Mouse (Mus musculus): ENCODE results near the gene Arfip1. TPM values are rescaled to one million over a fixed set of nuclear protein-coding genes. Genes with fewer than 3 reads are reported as not detected.

The Arfip1 gene
- total and polyA plus RNA-seq, 2 experiments from 2014 or later = 10.9 to 42.1 TPM

DNA sequence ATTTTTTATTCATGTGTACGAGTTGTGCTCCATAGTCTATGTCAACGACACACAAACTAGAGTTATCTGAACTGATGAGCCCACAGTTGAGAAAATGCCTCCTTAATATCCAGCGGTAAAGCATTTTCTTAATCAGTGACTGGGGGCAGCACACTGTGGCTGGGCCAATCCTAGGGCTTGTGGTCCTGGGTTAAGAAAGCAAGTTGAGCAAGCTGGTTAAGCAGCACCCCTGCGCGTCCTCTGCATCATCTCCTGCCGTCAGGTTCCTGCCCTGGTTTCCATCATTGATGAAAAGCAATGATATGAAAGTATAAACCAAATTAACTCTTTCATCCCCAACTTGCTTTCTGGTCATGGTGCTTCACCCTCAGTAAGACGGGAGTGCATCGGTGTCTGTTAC, 89.8 kb downstream of the Arfip1 start:
- DNase-seq (ENCODE audit: low spot score) (no peak), ATAC-seq (ENCODE audit: insufficient read depth, low read depth) (no peak)
- Histone ChIP-seq H3K4me3 (ENCODE audit: low read depth, low read length) (no peak overlapping the region), H3K27ac (ENCODE audit: low read depth) (no peak overlapping the region), H3K36me3 (replicated peaks; ENCODE audit: control insufficient read depth, insufficient read depth, low read length) (peaks cover 22% of the 10 kb centered on the region), H3K4me1 (ENCODE audit: control insufficient read depth, insufficient read depth) (0 out of 2 replicates have a peak, but pooled peaks cover 6% of the 10 kb centered on the region), H3K4me2 (ENCODE audit: low read depth, low read length) (no peak overlapping the region), H3K9ac (replicated peaks; ENCODE audit: low read depth, low read length) (no peak overlapping the region), H3K27me3 (ENCODE audit: control insufficient read depth, insufficient read depth, low read length) (no peaks in the 10 kb centered on the region), H3K9me3 (replicated peaks; ENCODE audit: control insufficient read depth, low read length) (no peaks in the 10 kb centered on the region)
- WGBS = 89% methylated on average over 8 of the region's 8 CpGs
- no peak for TF ChIP-seq CTCF (IDR thresholded peaks at IDR 0.05; ENCODE audit: low read depth)
- TF ChIP-seq EP300 (IDR thresholded peaks at IDR 0.05; ENCODE audit: low read depth) = no peak

DNA sequence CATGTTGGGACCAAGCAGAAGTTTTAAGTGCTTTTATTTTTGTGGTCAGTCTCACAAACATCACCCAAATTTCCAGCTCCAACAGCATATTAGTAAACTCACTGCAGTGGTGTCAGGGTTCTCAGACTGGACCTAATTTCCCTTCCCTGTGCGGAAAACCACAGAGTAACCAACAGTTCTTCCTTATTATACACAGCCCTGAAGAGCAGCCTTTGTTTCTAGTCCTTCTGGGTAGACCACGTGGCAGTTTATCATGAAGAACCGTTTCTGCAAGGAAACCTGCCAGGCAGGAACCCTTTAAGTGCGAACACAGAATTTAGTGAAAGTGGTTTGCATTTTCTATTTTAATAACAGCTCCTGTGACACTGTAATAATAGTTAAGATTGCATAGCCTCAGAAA, 90.3 kb downstream of the Arfip1 start:
- no peak for TF ChIP-seq CTCF (IDR thresholded peaks at IDR 0.05; ENCODE audit: low read depth)
- TF ChIP-seq EP300 (IDR thresholded peaks at IDR 0.05; ENCODE audit: low read depth) = no peak
- H3K4me1 ChIP-seq (ENCODE audit: control insufficient read depth, insufficient read depth) = 0 out of 2 replicates have a peak, but pooled peaks cover 6% of the 10 kb centered on the region
- H3K4me3 ChIP-seq (ENCODE audit: low read depth, low read length) = no peak overlapping the region
- 74% methylated on average over 4 of the region's 4 CpGs for WGBS
- H3K9me3 ChIP-seq (replicated peaks; ENCODE audit: control insufficient read depth, low read length) = no peaks in the 10 kb centered on the region
- H3K9ac ChIP-seq (replicated peaks; ENCODE audit: low read depth, low read length) = no peak overlapping the region
- H3K27ac ChIP-seq (ENCODE audit: low read depth) = no peak overlapping the region
- no peaks in the 10 kb centered on the region for H3K27me3 ChIP-seq (ENCODE audit: control insufficient read depth, insufficient read depth, low read length)
- peaks cover 19% of the 10 kb centered on the region for H3K36me3 ChIP-seq (replicated peaks; ENCODE audit: control insufficient read depth, insufficient read depth, low read length)
- DNase-seq (ENCODE audit: low spot score) (no peak), ATAC-seq (ENCODE audit: insufficient read depth, low read depth) (no peak)
- H3K4me2 ChIP-seq (ENCODE audit: low read depth, low read length) = no peak overlapping the region

DNA sequence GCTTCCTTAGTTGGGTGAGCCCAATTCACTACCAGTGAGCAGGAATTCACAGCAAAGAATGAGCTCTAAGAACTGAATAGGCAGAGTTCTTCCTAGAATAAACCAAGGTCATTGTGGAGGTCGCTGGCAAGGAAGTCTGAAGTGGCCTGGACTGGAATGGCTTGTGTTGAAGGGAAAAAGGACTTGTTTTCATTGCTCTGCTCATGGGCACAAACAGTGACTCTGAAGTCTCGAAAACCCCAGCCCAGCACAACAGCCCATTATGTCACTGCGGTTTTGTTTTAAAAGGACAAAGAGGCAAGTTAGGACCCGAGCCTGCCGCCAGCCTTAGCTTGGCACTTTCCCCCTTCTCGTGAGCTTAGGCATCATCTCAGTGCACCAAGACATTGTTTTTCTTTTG, 93.7 kb downstream of the Arfip1 start:
- Histone ChIP-seq H3K4me1 (ENCODE audit: control insufficient read depth, insufficient read depth) (0 out of 2 replicates have a peak, but pooled peaks cover 6% of the 10 kb centered on the region), H3K4me3 (ENCODE audit: low read depth, low read length) (no peak overlapping the region), H3K9ac (replicated peaks; ENCODE audit: low read depth, low read length) (no peak overlapping the region), H3K36me3 (replicated peaks; ENCODE audit: control insufficient read depth, insufficient read depth, low read length) (peaks cover 7% of the 10 kb centered on the region; the same call in 1 of the 2 replicates), H3K4me2 (ENCODE audit: low read depth, low read length) (no peak overlapping the region), H3K27ac (ENCODE audit: low read depth) (no peak overlapping the region), H3K27me3 (ENCODE audit: control insufficient read depth, insufficient read depth, low read length) (no peaks in the 10 kb centered on the region), H3K9me3 (replicated peaks; ENCODE audit: control insufficient read depth, low read length) (no peaks in the 10 kb centered on the region)
- TF ChIP-seq EP300 (IDR thresholded peaks at IDR 0.05; ENCODE audit: low read depth) (no peak), CTCF (IDR thresholded peaks at IDR 0.05; ENCODE audit: low read depth) (no peak)
- DNase-seq (ENCODE audit: low spot score) (no peak), ATAC-seq (ENCODE audit: insufficient read depth, low read depth) (no peak)
- 51% methylated on average over 6 of the region's 6 CpGs for WGBS

DNA sequence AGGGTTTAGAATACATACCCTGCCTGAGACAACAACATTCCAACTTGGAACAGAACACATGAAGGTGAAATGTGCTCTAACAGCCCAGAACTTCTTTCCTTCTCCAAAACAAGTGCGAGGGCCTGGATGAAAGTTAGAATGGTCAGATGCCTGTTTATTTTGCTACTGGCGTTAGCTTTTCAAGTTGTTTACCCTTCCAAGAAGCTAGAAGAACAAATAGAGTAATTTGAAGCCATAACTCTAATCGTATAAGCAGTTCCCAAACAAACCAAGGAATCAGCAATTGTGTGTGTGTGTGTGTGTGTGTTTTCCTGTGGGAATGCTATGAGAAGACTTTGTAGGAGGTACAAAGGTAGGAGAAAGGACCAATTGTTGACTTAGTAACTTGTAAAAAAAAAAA, 97.5 kb downstream of the Arfip1 start:
- no peak for ATAC-seq (ENCODE audit: insufficient read depth, low read depth)
- no peak for TF ChIP-seq CTCF (IDR thresholded peaks at IDR 0.05; ENCODE audit: low read depth)
- no peak for TF ChIP-seq EP300 (IDR thresholded peaks at IDR 0.05; ENCODE audit: low read depth)

DNA sequence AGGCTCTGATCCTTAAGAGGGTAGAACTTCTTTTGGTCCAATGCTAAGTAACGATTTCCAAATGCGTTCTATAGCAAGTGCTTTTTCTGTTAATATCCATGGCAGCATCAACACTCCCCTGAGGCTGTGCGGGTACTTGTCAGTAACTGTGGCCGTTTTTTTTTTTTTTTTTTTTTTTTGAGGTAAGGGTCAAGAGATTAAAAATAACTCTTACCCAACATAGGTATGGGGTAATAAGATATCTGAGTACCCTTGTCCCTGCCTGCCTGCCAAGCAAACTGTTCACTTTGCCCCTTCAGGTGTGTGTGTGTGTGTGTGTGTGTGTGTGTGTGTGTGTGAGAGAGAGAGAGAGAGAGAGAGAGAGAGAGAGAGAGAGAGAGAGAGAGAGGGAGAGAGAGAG, 98.1 kb downstream of the Arfip1 start:
- TF ChIP-seq EP300 (IDR thresholded peaks at IDR 0.05; ENCODE audit: low read depth) (no peak), CTCF (IDR thresholded peaks at IDR 0.05; ENCODE audit: low read depth) (no peak)
- ATAC-seq (ENCODE audit: insufficient read depth, low read depth) = no peak

More for the DNA sequence above, 97.5 kb downstream of the Arfip1 start:
- H3K4me1 ChIP-seq (ENCODE audit: control insufficient read depth, insufficient read depth) = 0 out of 2 replicates have a peak, but pooled peaks cover 6% of the 10 kb centered on the region
- H3K9me3 ChIP-seq (replicated peaks; ENCODE audit: control insufficient read depth, low read length) = no peaks in the 10 kb centered on the region
- peaks cover 7% of the 10 kb centered on the region; the same call in 1 of the 2 replicates for H3K36me3 ChIP-seq (replicated peaks; ENCODE audit: control insufficient read depth, insufficient read depth, low read length)
- H3K4me2 ChIP-seq (ENCODE audit: low read depth, low read length) = no peak overlapping the region
- DNase-seq (ENCODE audit: low spot score) = no peak
- H3K27ac ChIP-seq (ENCODE audit: low read depth) = no peak overlapping the region
- H3K27me3 ChIP-seq (ENCODE audit: control insufficient read depth, insufficient read depth, low read length) = no peaks in the 10 kb centered on the region
- no peak overlapping the region for H3K9ac ChIP-seq (replicated peaks; ENCODE audit: low read depth, low read length)
- no peak overlapping the region for H3K4me3 ChIP-seq (ENCODE audit: low read depth, low read length)
- 85% methylated on average over 3 of the region's 3 CpGs for WGBS

DNA sequence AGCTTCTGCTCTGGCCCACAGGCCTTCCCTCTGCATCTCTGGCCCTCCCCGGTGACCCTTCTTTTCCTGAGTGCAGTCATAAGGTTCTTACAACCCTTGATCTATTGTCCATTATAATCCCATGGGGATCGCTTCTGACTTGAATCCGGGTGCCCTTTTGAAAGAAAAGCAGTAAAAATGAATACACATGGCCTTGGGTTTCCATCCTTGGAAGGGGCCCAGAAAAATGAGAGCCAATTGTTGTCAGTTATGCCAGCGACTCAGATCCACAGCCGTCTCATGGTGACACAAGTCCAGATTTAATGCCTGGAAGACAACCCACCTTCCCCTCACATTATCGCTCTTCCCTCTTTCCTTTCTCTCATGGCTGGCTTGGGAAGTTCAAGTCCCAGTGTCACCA, 100.3 kb downstream of the Arfip1 start:
- H3K27me3 ChIP-seq (ENCODE audit: control insufficient read depth, insufficient read depth, low read length) = peaks cover 22% of the 10 kb centered on the region
- ATAC-seq (ENCODE audit: insufficient read depth, low read depth) (no peak), DNase-seq (ENCODE audit: low spot score) (no peak)
- WGBS = 87% methylated on average over 6 of the region's 6 CpGs
- TF ChIP-seq EP300 (IDR thresholded peaks at IDR 0.05; ENCODE audit: low read depth) = no peak
- TF ChIP-seq CTCF (IDR thresholded peaks at IDR 0.05; ENCODE audit: low read depth) = no peak
- H3K4me1 ChIP-seq (ENCODE audit: control insufficient read depth, insufficient read depth) = no peaks in the 10 kb centered on the region
- H3K27ac ChIP-seq (ENCODE audit: low read depth) = no peak overlapping the region
- no peak overlapping the region for H3K9ac ChIP-seq (replicated peaks; ENCODE audit: low read depth, low read length)
- H3K36me3 ChIP-seq (replicated peaks; ENCODE audit: control insufficient read depth, insufficient read depth, low read length) = no peaks in the 10 kb centered on the region
- H3K4me2 ChIP-seq (ENCODE audit: low read depth, low read length) = no peak overlapping the region
- H3K9me3 ChIP-seq (replicated peaks; ENCODE audit: control insufficient read depth, low read length) = no peaks in the 10 kb centered on the region
- no peak overlapping the region for H3K4me3 ChIP-seq (ENCODE audit: low read depth, low read length)

More for the DNA sequence above, 98.1 kb downstream of the Arfip1 start:
- no peak for DNase-seq (ENCODE audit: low spot score)
- no peaks in the 10 kb centered on the region for H3K9me3 ChIP-seq (replicated peaks; ENCODE audit: control insufficient read depth, low read length)
- H3K27ac ChIP-seq (ENCODE audit: low read depth) = no peak overlapping the region
- 0 out of 2 replicates have a peak, but pooled peaks cover 6% of the 10 kb centered on the region for H3K4me1 ChIP-seq (ENCODE audit: control insufficient read depth, insufficient read depth)
- H3K27me3 ChIP-seq (ENCODE audit: control insufficient read depth, insufficient read depth, low read length) = peaks cover under 1% of the 10 kb centered on the region; the same call in 1 of the 2 replicates
- no peak overlapping the region for H3K4me3 ChIP-seq (ENCODE audit: low read depth, low read length)
- peaks cover 7% of the 10 kb centered on the region; the same call in 1 of the 2 replicates for H3K36me3 ChIP-seq (replicated peaks; ENCODE audit: control insufficient read depth, insufficient read depth, low read length)
- no peak overlapping the region for H3K4me2 ChIP-seq (ENCODE audit: low read depth, low read length)
- WGBS = 70% methylated on average over 4 of the region's 4 CpGs
- H3K9ac ChIP-seq (replicated peaks; ENCODE audit: low read depth, low read length) = no peak overlapping the region
